Mouse (Mus musculus) embryonic facial prominence, embryonic 11.5 days (tissue): ENCODE results near the gene Zp2. TPM values are rescaled to one million over a fixed set of nuclear protein-coding genes. Genes with fewer than 3 reads are reported as not detected.

Experiments used
- ATAC-seq: fragments of 200-750 bp; cut with Nextera tagmentation; replicated peaks from 2 replicates; pipeline ENCODE4 v1.8.0; 2017; ENCODE audit warnings: low read depth; ENCODE audit not compliant: insufficient number of reproducible peaks, low FRiP score, low TSS enrichment
- DNase-seq: peaks from one replicate; pipeline ENCODE4 v3.0.0-alpha.2; 2015; ENCODE audit warnings: low spot score
- H3K27ac ChIP-seq: fragments of 300-500 bp; sonication (generic); replicated peaks from 2 replicates; pipeline ENCODE4 v1.5.1; 2014; ENCODE audit warnings: mild to moderate bottlenecking, low read depth, low read length, control low read depth
- H3K27me3 ChIP-seq: fragments of 300-500 bp; sonication (generic); 2 replicates; pipeline ENCODE4 v1.6.1; 2014; ENCODE audit warnings: mild to moderate bottlenecking, low read length, moderate library complexity, mixed read lengths; ENCODE audit not compliant: control insufficient read depth, insufficient read depth
- H3K36me3 ChIP-seq: fragments of 300-500 bp; sonication (generic); replicated peaks from 2 replicates; pipeline ENCODE4 v1.6.1; 2014; ENCODE audit warnings: low read depth, mild to moderate bottlenecking, low read length, moderate library complexity, mixed read lengths; ENCODE audit not compliant: control insufficient read depth, insufficient read depth
- H3K4me1 ChIP-seq: fragments of 300-500 bp; sonication (generic); 2 replicates; pipeline ENCODE4 v1.6.1; 2014; ENCODE audit warnings: low read length, mixed read lengths; ENCODE audit not compliant: control insufficient read depth, insufficient read depth
- H3K4me2 ChIP-seq: fragments of 300-500 bp; sonication (generic); 2 replicates; pipeline ENCODE4 v1.6.1; 2014; ENCODE audit warnings: low read depth, mild to moderate bottlenecking, control low read depth, low read length, moderate library complexity
- H3K4me3 ChIP-seq: fragments of 300-500 bp; sonication (generic); 2 replicates; pipeline ENCODE4 v1.5.1; 2014; ENCODE audit warnings: low read depth, low read length, control low read depth
- H3K9ac ChIP-seq: fragments of 300-500 bp; sonication (generic); replicated peaks from 2 replicates; pipeline ENCODE4 v1.6.1; 2014; ENCODE audit warnings: mild to moderate bottlenecking, control low read depth, low read length
- H3K9me3 ChIP-seq: fragments of 300-500 bp; sonication (generic); replicated peaks from 2 replicates; pipeline ENCODE4 v1.6.1; 2016; ENCODE audit warnings: mild to moderate bottlenecking, low read length, inconsistent platforms, mixed read lengths; ENCODE audit not compliant: control insufficient read depth
- WGBS: fragments of 180-500 bp; shearing (Covaris S2); extraction: QIAGEN DNeasy Blood & Tissue Kit; methylation state at CpG from one replicate; pipeline ENCODE4 v1.1.7; 2014; 5-methylcytosine and 5-hydroxymethylcytosine counted together
- polyA plus RNA-seq: library from polyadenylated mRNA; unstranded; fragments of >200 nt; fragmentation: Nextera tagmentation; extraction: Ambion mirVana; gene quantifications from 2 replicates; pipeline ENCODE4 v1.2.1, GENCODE M21; 2014

Zp2 gene
- polyA plus RNA-seq, 1 experiment from 2014 or later = not detected

DNA sequence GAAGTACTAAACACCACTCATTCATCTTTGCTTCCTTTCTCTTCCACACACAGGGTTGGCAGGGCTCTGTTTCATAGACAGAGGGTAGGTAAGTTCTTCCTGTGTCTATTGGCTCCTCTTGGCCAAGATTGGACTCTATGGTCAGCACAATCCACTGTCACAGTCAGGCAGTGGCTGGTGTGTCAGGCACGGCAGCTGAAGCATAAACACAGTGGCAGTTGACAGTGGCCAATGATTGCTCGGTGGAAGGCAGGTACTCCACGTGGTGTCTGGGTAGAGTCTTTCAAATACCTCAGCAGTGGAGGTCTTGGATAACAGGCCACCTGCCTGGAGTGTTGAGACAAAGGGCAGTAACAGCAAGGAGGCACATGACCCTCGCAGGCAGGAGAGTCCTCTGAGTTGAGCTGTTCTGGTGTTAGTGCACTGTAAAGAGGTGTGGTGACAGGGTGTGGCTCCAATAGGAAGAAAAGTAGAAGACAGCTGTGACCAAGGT is 13.1 kb upstream of the Zp2 start:
- no peak overlapping the region for H3K9ac ChIP-seq
- no peak overlapping the region for H3K4me3 ChIP-seq
- no peaks in the 10 kb centered on the region for H3K36me3 ChIP-seq
- DNase-seq (no peak), ATAC-seq (peak; percentile 58; the same call in 1 of the 2 replicates)
- no peak overlapping the region for H3K4me2 ChIP-seq
- H3K27ac ChIP-seq = no peak overlapping the region
- no peaks in the 10 kb centered on the region for H3K27me3 ChIP-seq
- no peaks in the 10 kb centered on the region for H3K9me3 ChIP-seq
- H3K4me1 ChIP-seq = no peaks in the 10 kb centered on the region
- 29% methylated on average over 4 of the region's 4 CpGs for WGBS

DNA sequence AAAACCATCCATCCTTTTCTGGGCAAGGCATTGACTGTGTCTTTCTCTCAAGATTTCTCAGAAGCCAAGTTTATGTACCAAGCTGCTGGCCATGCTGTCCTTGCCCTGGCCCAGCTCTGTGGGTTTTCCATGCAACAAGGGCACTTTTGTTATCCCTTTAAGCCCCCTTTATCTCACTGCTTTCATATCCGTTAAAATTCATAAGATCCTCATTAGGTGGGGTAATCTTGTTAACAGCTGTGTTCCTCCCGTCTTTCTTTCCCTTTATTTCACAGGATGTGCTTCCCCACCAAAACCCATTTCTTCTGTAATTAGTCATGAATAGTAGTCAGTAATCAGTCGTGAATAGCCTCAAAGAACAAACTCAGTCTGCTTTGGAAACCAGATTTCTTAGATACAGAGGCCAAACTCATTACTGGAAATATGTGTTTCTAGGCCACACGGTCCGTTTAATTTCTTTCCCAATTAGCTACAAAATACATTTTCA is 12.5 kb upstream of the Zp2 start:
- H3K9ac ChIP-seq = no peak overlapping the region
- no peak for ATAC-seq
- no peaks in the 10 kb centered on the region for H3K27me3 ChIP-seq
- no peaks in the 10 kb centered on the region for H3K4me1 ChIP-seq
- no peak for DNase-seq
- no peak overlapping the region for H3K27ac ChIP-seq
- H3K4me2 ChIP-seq = no peak overlapping the region
- no peaks in the 10 kb centered on the region for H3K36me3 ChIP-seq
- WGBS = 30% methylated on average over 5 of the region's 5 CpGs
- H3K4me3 ChIP-seq = no peak overlapping the region
- H3K9me3 ChIP-seq = no peaks in the 10 kb centered on the region

- no peak overlapping the region for H3K4me3 ChIP-seq
- no peaks in the 10 kb centered on the region for H3K36me3 ChIP-seq
- H3K27me3 ChIP-seq = no peaks in the 10 kb centered on the region
- no peak for ATAC-seq
- no peak overlapping the region for H3K9ac ChIP-seq
- no peak overlapping the region for H3K27ac ChIP-seq
- H3K4me2 ChIP-seq = no peak overlapping the region
- 15% methylated on average over 2 of the region's 2 CpGs for WGBS
- no peaks in the 10 kb centered on the region for H3K4me1 ChIP-seq
- H3K9me3 ChIP-seq = no peaks in the 10 kb centered on the region
- DNase-seq = peak; percentile 13
Measured at GRCm38 (mm10) chr7:120156841-120157409, 11.8 kb upstream of the Zp2 start.

DNA sequence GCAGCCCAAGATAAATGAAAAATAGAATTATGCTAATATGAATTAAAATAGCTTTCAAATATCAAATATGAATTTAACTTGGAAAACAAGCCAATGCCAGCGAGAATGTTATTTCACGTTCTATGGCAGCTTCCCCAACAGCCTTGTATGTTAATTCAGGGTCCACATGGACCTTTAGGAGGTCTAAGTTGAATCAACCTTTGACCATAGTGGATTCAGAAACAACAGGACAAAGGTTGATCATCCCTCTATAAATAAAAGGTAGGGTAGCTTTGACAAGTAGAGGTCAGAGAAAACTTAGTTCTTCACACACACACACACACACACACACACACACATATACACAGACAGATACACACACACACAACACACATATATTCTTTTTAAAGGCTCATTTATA is 5.8 kb upstream of the Zp2 start:
- no peak for ATAC-seq
- no peaks in the 10 kb centered on the region for H3K36me3 ChIP-seq
- WGBS = 78% methylated on average over 2 of the region's 2 CpGs

GRCm38 (mm10) chr7:120150257-120150656 is 5.2 kb upstream of the Zp2 start:
- no peaks in the 10 kb centered on the region for H3K4me1 ChIP-seq
- no peaks in the 10 kb centered on the region for H3K9me3 ChIP-seq
- ATAC-seq (0 out of 2 replicates have a peak, but pooled peaks have one; percentile 34), DNase-seq (peak; percentile 65)
- H3K27me3 ChIP-seq = no peaks in the 10 kb centered on the region
- no peak overlapping the region for H3K27ac ChIP-seq
- no peak overlapping the region for H3K4me3 ChIP-seq
- no peak overlapping the region for H3K4me2 ChIP-seq
- H3K9ac ChIP-seq = no peak overlapping the region
- 3% methylated on average over 3 of the region's 3 CpGs for WGBS
- no peaks in the 10 kb centered on the region for H3K36me3 ChIP-seq

More for the DNA sequence above, 5.8 kb upstream of the Zp2 start:
- Histone ChIP-seq H3K4me1 (no peaks in the 10 kb centered on the region), H3K4me2 (no peak overlapping the region), H3K4me3 (no peak overlapping the region), H3K27me3 (no peaks in the 10 kb centered on the region), H3K9ac (no peak overlapping the region), H3K9me3 (no peaks in the 10 kb centered on the region), H3K27ac (no peak overlapping the region)
- no peak for DNase-seq

GRCm38 (mm10) chr7:120142743-120143142 is 2.3 kb downstream of the Zp2 start:
- no peak overlapping the region for H3K4me2 ChIP-seq
- no peak overlapping the region for H3K4me3 ChIP-seq
- H3K9me3 ChIP-seq = no peaks in the 10 kb centered on the region
- no peaks in the 10 kb centered on the region for H3K36me3 ChIP-seq
- ATAC-seq (no peak), DNase-seq (no peak)
- no peaks in the 10 kb centered on the region for H3K4me1 ChIP-seq
- H3K9ac ChIP-seq = no peak overlapping the region
- H3K27me3 ChIP-seq = no peaks in the 10 kb centered on the region
- WGBS = 87% methylated on average over 1 of the region's 1 CpGs
- no peak overlapping the region for H3K27ac ChIP-seq

- Histone ChIP-seq H3K4me3 (no peak overlapping the region), H3K4me2 (no peak overlapping the region), H3K9me3 (no peaks in the 10 kb centered on the region), H3K4me1 (peaks cover 3% of the 10 kb centered on the region; the same call in 1 of the 2 replicates), H3K27ac (no peak overlapping the region), H3K36me3 (no peaks in the 10 kb centered on the region), H3K9ac (no peak overlapping the region), H3K27me3 (no peaks in the 10 kb centered on the region)
- DNase-seq (no peak), ATAC-seq (no peak)
- WGBS = 72% methylated on average over 4 of the region's 4 CpGs
Measured at GRCm38 (mm10) chr7:120128951-120129350, 16.1 kb downstream of the Zp2 start.

GRCm38 (mm10) chr7:120127686-120128059 is 17.4 kb downstream of the Zp2 start:
- Histone ChIP-seq H3K27me3 (no peaks in the 10 kb centered on the region), H3K36me3 (no peaks in the 10 kb centered on the region), H3K27ac (peak overlapping the region; percentile 75), H3K9ac (no peak overlapping the region), H3K9me3 (no peaks in the 10 kb centered on the region), H3K4me2 (no peak overlapping the region), H3K4me3 (no peak overlapping the region), H3K4me1 (peaks cover 3% of the 10 kb centered on the region; the same call in 1 of the 2 replicates)
- peak; percentile 77 for ATAC-seq
- DNase-seq = peak; percentile 88
- WGBS = 17% methylated on average over 4 of the region's 4 CpGs
